Mouse (Mus musculus) spleen, adult 2 months (tissue): ENCODE results near the gene Smg5.

Source experiments
- CTCF ChIP-seq: fragments of 200-500 bp; IDR thresholded peaks from 2 replicates; pipeline ENCODE4 v1.5.1; 2011; ENCODE audit warnings: mild to moderate bottlenecking, inconsistent platforms; ENCODE audit not compliant: insufficient read depth, insufficient read length, insufficient replicate concordance; ENCODE audit errors: extremely low read depth
- POLR2A ChIP-seq: fragments of 200-500 bp; IDR thresholded peaks from 2 replicates; pipeline ENCODE4 v1.6.1; 2011; ENCODE audit warnings: low read depth, low read length, inconsistent platforms

DNA sequence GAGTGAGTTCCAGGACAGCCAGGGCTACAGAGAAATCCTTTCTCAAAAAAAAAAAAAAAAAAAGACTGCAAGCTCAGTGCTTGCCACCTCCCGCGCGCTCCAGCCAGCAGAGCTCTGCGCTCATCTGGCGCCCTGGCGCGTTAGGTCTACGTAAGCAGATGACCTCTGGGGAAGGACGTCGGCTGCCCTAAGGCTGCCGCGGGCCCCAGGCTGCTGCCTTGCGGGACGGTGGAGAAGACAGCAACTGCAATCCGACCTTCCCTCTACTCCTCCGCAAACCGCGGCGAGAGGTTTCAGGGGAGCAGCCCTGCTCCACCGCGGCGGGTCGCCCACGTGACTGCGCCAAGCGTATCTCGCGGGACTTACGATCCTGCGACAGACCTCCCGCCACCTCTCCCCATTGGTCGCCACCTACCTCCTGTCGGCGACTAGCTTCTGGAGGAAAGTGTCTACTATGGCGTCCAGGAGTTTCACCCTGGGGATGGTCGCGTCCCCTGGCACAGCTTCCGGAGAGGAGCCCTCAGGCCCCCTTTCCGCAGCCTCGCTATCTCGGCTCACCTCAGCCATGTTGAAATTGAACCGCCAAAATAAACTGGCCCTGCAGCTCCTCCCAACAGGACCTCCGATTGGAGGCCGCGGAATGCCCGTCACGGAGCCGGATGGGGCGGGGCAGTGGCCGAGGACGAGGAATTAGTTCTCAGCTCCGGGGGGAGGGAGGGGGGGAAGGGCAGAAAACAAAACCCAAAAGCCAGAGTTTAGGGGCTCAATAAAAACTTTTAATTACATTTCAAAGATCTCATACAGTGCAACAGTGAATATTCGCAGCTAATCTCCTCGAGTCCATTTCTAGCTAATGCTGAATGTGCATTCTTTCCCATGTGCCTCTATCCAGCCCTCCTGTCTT, 73.9 kb downstream of the Smg5 start, which contains the start of gene Pmf1:
- no peak for TF ChIP-seq CTCF
- TF ChIP-seq POLR2A, result peak; percentile 87
